Comparison of ENCODE assay signal across 8 mouse cellular contexts in the genomic region with DNA sequence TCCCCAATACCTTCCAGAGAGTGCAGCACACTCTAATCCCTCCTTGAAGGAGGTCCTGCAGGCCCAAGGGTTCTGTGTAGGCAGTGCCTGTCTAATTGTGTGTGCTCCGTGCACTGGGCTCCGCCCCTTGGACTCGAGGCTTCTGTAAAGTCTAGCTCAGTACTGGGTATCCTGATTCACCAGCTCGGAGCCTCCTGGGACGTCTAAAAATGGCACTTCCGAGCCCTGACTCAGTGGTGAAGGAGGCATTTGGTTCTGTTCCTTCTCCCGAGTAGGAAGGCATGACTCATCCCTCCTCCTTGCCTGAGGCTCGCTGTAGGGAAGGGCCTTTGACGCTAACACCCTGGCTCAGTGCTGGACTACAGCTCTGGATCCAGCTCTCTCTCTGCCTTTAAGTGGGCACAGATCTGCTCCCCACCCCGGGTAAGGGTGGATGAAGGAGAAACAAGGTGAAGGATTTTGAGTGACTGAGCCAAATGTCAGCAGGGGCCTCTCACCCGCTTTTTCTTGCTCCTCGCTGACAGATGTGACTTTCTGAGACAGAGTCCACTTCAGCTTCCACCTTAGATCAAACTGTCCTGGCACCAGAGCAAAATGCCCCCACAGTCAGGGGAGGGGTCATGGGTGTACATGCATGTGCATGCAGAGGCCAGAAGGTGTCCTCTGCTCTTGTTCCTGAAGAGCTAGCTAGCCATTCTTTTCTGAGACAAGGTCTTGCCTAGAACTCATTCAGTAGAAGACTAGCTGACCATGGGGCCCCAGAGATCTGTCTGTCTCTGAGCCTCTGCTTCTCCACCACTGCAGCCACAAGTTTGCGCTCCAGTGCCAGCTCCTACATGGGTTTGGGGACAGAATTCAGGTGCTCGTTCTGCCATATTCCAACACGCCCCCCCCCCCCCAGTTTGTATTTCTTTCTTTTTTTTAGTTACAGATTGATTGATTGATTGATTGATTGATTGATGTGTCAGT.
DNase-seq lines count a peak whose midpoint lies in the region; ATAC-seq lines count a peak whose summit lies in the region.

No protein-coding gene starts in this region.

- peak overlapping the region; percentile 35 for H3K4me2 ChIP-seq in intestine, embryonic 15.5 days (replicated peaks)
- no peak overlapping the region for H3K4me2 ChIP-seq in liver, embryonic 16.5 days (ENCODE audit: low read depth, low read length)

- ATAC-seq in intestine, embryonic 15.5 days: peak; percentile 78
- peak; percentile 47 for ATAC-seq in liver, embryonic 16.5 days (ENCODE audit: low read depth)

- no peak overlapping the region for H3K4me3 ChIP-seq in intestine, embryonic 15.5 days (replicated peaks)
- H3K4me3 ChIP-seq in liver, embryonic 16.5 days (ENCODE audit: low read depth, low read length): no peak overlapping the region

- H3K9ac ChIP-seq in intestine, embryonic 15.5 days: no peak overlapping the region
- H3K9ac ChIP-seq in liver, embryonic 16.5 days (ENCODE audit: low read depth, low read length): no peak overlapping the region

- peak; percentile 37 for DNase-seq in ovary, adult 18-20 months (ENCODE audit: low spot score)
- no peak for DNase-seq in ovary, postnatal 10 days (ENCODE audit: low spot score)
- DNase-seq in adrenal gland, postnatal 25 days: peak; percentile 34
- peak; percentile 63 to 65 for DNase-seq in frontal cortex, postnatal 14 days (ENCODE audit: low spot score in 2 of 2)
- peak; percentile 85 to 91 for DNase-seq in right cerebral cortex, postnatal 36 days (ENCODE audit: low spot score in 2 of 2)
- no peak for DNase-seq in spleen, adult 12 weeks (ENCODE audit: low spot score)

- no peaks in the 10 kb centered on the region for H3K4me1 ChIP-seq in intestine, embryonic 15.5 days (replicated peaks)
- H3K4me1 ChIP-seq in liver, embryonic 16.5 days (ENCODE audit: control insufficient read depth, low read depth, low read length): no peaks in the 10 kb centered on the region

- no peaks in the 10 kb centered on the region for H3K27me3 ChIP-seq in intestine, embryonic 15.5 days (replicated peaks)
- no peaks in the 10 kb centered on the region for H3K27me3 ChIP-seq in liver, embryonic 16.5 days (ENCODE audit: control insufficient read depth, insufficient read depth, low read depth, low read length)

- H3K9me3 ChIP-seq in intestine, embryonic 15.5 days: no peaks in the 10 kb centered on the region
- no peaks in the 10 kb centered on the region for H3K9me3 ChIP-seq in liver, embryonic 16.5 days (replicated peaks; ENCODE audit: control insufficient read depth, low read length)

- no peaks in the 10 kb centered on the region for H3K36me3 ChIP-seq in intestine, embryonic 15.5 days
- no peaks in the 10 kb centered on the region for H3K36me3 ChIP-seq in liver, embryonic 16.5 days (ENCODE audit: control insufficient read depth, insufficient read depth)

- 42% methylated on average over 15 of the region's 15 CpGs for WGBS in intestine, embryonic 15.5 days
- WGBS in liver, embryonic 16.5 days (ENCODE audit: insufficient replicate concordance): 26% methylated on average over 15 of the region's 15 CpGs

- no peak overlapping the region for H3K27ac ChIP-seq in intestine, embryonic 15.5 days
- H3K27ac ChIP-seq in liver, embryonic 16.5 days (ENCODE audit: low read length): no peak overlapping the region

Comparison
In these comparisons a context has a peak if more than half of its experiments do, and no peak if none do; other contexts are left out.
1. DNase-seq: peak in ovary, adult 18-20 months (single experiment), adrenal gland, postnatal 25 days (single experiment), frontal cortex, postnatal 14 days (2 of 2) and right cerebral cortex, postnatal 36 days (2 of 2); none in ovary, postnatal 10 days (single experiment) and spleen, adult 12 weeks (single experiment).